Mouse (Mus musculus): Measurements from ENCODE around the gene Heyl. TPM values are rescaled to one million over a fixed set of nuclear protein-coding genes. Genes with fewer than 3 reads are reported as not detected.

Gene Heyl
- polyA plus RNA-seq, 1 experiment from 2014 or later: 10.5 TPM

DNA sequence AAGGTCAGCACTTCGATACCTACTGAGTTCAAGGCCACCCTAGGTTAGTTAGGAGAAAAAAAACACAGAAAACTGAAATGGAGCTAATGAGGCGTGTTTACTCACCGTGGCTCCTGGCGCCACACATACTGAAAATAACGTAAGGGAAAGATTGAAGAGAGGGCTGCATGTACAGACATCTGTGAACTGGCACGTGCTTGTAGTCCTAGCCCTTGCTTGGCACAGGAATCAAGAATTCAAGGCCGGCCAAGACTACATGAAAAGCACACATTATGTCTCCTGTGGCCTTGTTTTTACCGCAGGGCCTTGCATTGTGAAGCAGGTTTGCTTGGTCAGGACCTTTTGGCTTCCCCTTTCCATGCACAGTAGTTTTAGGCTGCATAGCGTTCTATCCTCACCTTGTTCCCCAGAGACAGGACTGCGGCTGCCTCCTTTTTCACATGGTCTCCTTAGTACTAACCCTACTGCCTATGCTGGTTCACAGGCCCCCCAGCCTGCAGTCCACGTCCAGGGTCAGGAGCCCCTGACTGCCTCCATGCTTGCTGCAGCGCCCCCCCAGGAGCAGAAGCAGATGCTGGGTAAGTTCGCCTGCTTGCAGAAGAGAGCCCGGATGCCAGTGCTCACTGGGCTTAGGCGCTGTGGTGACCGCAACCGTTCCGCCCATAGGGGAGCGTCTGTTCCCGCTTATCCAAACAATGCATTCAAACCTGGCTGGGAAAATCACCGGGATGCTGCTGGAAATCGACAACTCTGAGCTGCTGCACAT, 64.0 kb downstream of the Heyl start:
- Histone ChIP-seq H3K9ac (ENCODE audit: low read depth, low read length) (no peak overlapping the region), H3K27ac (ENCODE audit: low read depth, low read length) (no peak overlapping the region), H3K4me3 (ENCODE audit: low read depth, low read length) (no peak overlapping the region), H3K4me2 (replicated peaks; ENCODE audit: low read depth, low read length) (no peak overlapping the region), H3K4me1 (replicated peaks; ENCODE audit: control insufficient read depth, insufficient read depth, low read length) (no peaks in the 10 kb centered on the region), H3K27me3 (ENCODE audit: control insufficient read depth, insufficient read depth, low read length) (no peaks in the 10 kb centered on the region), H3K9me3 (ENCODE audit: control insufficient read depth, low read length) (no peaks in the 10 kb centered on the region), H3K36me3 (ENCODE audit: control insufficient read depth, insufficient read depth, low read length) (peaks cover 14% of the 10 kb centered on the region)
- no peak for DNase-seq (ENCODE audit: low spot score)
- ATAC-seq (ENCODE audit: low FRiP score): no peak
- WGBS: 93% methylated on average over 22 of the region's 22 CpGs

DNA sequence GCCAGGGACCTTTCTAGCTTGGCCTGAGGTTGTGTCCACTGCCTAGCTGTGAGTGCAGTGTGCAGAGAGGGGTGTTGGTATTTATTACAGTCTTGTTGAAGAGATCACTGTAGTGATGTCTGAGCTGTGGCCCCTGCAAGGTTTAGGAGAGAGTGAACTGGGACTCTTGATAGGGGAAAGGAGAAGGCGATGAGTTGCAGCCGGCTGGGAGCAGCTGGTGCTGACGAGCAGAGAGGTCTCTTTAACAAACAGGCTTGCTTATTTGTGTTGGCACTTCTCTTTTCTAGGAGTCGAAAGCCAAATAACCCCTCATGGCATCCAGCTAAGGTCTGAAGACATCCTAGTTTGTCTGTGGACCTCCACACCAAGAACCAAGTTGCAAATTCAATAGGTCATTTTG, 64.9 kb downstream of the Heyl start:
- Histone ChIP-seq H3K9me3 (ENCODE audit: control insufficient read depth, low read length) (no peaks in the 10 kb centered on the region), H3K27ac (ENCODE audit: low read depth, low read length) (no peak overlapping the region), H3K4me2 (replicated peaks; ENCODE audit: low read depth, low read length) (no peak overlapping the region), H3K27me3 (ENCODE audit: control insufficient read depth, insufficient read depth, low read length) (no peaks in the 10 kb centered on the region), H3K4me3 (ENCODE audit: low read depth, low read length) (no peak overlapping the region), H3K9ac (ENCODE audit: low read depth, low read length) (no peak overlapping the region), H3K36me3 (ENCODE audit: control insufficient read depth, insufficient read depth, low read length) (peaks cover 18% of the 10 kb centered on the region), H3K4me1 (replicated peaks; ENCODE audit: control insufficient read depth, insufficient read depth, low read length) (no peaks in the 10 kb centered on the region)
- 88% methylated on average over 4 of the region's 4 CpGs for WGBS
- DNase-seq (ENCODE audit: low spot score) (no peak), ATAC-seq (ENCODE audit: low FRiP score) (no peak)

DNA sequence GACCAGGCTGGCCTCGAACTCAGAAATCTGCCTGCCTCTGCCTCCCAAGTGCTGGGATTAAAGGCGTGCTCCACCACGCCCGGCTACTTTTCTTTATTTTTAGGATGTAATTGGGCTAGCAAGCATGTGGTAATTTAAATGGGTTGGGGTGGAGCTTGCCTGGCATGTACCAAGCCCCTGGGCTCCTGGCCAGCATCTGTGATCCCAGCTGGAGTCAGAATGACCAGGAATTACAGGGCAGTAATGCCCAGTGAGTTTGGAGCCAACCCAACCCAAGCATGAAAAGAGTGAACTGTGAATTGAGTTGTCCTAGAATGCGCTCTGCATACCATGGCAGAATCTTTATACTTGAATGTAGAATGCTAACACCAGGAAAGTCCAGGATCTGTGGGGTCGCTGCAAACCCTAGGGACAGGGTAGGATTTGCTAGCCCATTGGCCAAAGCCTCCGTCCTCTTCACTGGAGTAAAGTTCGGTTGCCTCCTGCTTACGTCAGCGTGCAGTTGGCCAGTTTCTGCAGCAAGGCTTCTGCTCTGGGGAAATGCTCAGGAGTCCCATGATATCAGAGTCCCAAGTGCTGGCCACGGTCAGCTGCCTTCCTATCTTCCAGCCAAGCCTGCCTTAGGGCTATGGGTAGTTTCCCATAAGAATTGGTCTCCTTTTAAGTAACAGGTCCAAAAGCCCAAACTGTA, 65.8 kb downstream of the Heyl start:
- Histone ChIP-seq H3K9ac (ENCODE audit: low read depth, low read length) (no peak overlapping the region), H3K36me3 (ENCODE audit: control insufficient read depth, insufficient read depth, low read length) (peaks cover 18% of the 10 kb centered on the region)
- 95% methylated on average over 11 of the region's 11 CpGs for WGBS

More for the DNA sequence above, 65.8 kb downstream of the Heyl start:
- ATAC-seq (ENCODE audit: low FRiP score) (no peak), DNase-seq (ENCODE audit: low spot score) (no peak)
- Histone ChIP-seq H3K9me3 (ENCODE audit: control insufficient read depth, low read length) (no peaks in the 10 kb centered on the region), H3K4me1 (replicated peaks; ENCODE audit: control insufficient read depth, insufficient read depth, low read length) (no peaks in the 10 kb centered on the region), H3K27ac (ENCODE audit: low read depth, low read length) (no peak overlapping the region), H3K27me3 (ENCODE audit: control insufficient read depth, insufficient read depth, low read length) (no peaks in the 10 kb centered on the region), H3K4me3 (ENCODE audit: low read depth, low read length) (no peak overlapping the region), H3K4me2 (replicated peaks; ENCODE audit: low read depth, low read length) (no peak overlapping the region)

Other genes starting within 250 kb of the Heyl start
- gene Mycl, start 237.9 kb upstream of the Heyl start, polyA plus RNA-seq (2014; fragmentation: Nextera tagmentation; extraction: Ambion mirVana): 76.1 and 92.7 TPM in 2 replicates
- gene Trit1, start 217.0 kb upstream of the Heyl start, polyA plus RNA-seq (2014; fragmentation: Nextera tagmentation; extraction: Ambion mirVana): 24.4 and 26.6 TPM in 2 replicates
- 0.20 TPM in 1 of 2 replicates, not detected in the other for gene Bmp8b, start 128.4 kb upstream of the Heyl start, polyA plus RNA-seq (2014; fragmentation: Nextera tagmentation; extraction: Ambion mirVana)
- gene Oxct2b, start 117.3 kb upstream of the Heyl start, polyA plus RNA-seq (2014; fragmentation: Nextera tagmentation; extraction: Ambion mirVana): 0.13 and 0.28 TPM in 2 replicates
- gene Ppie, start 93.6 kb upstream of the Heyl start, polyA plus RNA-seq (2014; fragmentation: Nextera tagmentation; extraction: Ambion mirVana): 106 and 112 TPM in 2 replicates
- gene Hpcal4, start 50.3 kb upstream of the Heyl start, polyA plus RNA-seq (2014; fragmentation: Nextera tagmentation; extraction: Ambion mirVana): 1.1 and 1.5 TPM in 2 replicates
- not detected in 2 replicates for gene Nt5c1a, start 32.1 kb upstream of the Heyl start, polyA plus RNA-seq (2014; fragmentation: Nextera tagmentation; extraction: Ambion mirVana)
- gene Pabpc4, start 28.8 kb downstream of the Heyl start, polyA plus RNA-seq (2014; fragmentation: Nextera tagmentation; extraction: Ambion mirVana): 38.0 and 47.1 TPM in 2 replicates
- gene Oxct2a, start 90.1 kb downstream of the Heyl start, polyA plus RNA-seq (2014; fragmentation: Nextera tagmentation; extraction: Ambion mirVana): not detected in 2 replicates
- gene Bmp8a, start 109.7 kb downstream of the Heyl start, polyA plus RNA-seq (2014; fragmentation: Nextera tagmentation; extraction: Ambion mirVana): 0.06 and 0.13 TPM in 2 replicates

Measured in hindbrain, embryonic 11.5 days (tissue).